Mouse (Mus musculus) testis, adult 2 months (tissue): ENCODE data around the gene Gm20388. TPM values are rescaled to one million over a fixed set of nuclear protein-coding genes. Genes with fewer than 3 reads are reported as not detected.

ENCODE experiments used
- H3K27ac ChIP-seq: fragments of 200-500 bp; 2 replicates; pipeline ENCODE4 v1.5.1; 2012; ENCODE audit warnings: low read depth, low read length; ENCODE audit not compliant: control insufficient read depth, insufficient read depth
- H3K27me3 ChIP-seq: fragments of 200-500 bp; 2 replicates; pipeline ENCODE4 v1.6.1; 2012; ENCODE audit warnings: mild to moderate bottlenecking, low read length, moderate library complexity; ENCODE audit not compliant: control insufficient read depth, insufficient read depth
- H3K36me3 ChIP-seq: fragments of 200-500 bp; 2 replicates; pipeline ENCODE4 v1.6.1; 2012; ENCODE audit warnings: mild to moderate bottlenecking, low read length; ENCODE audit not compliant: control insufficient read depth, insufficient read depth
- H3K4me1 ChIP-seq: fragments of 200-500 bp; 2 replicates; pipeline ENCODE4 v1.6.1; 2012; ENCODE audit warnings: low read length; ENCODE audit not compliant: control insufficient read depth, insufficient read depth
- H3K4me3 ChIP-seq: fragments of 200-500 bp; 2 replicates; pipeline ENCODE4 v1.5.1; 2012; ENCODE audit warnings: low read depth, mild to moderate bottlenecking, low read length, moderate library complexity, mixed read lengths; ENCODE audit not compliant: control insufficient read depth
- CTCF ChIP-seq: fragments of 200-500 bp; IDR thresholded peaks from 2 replicates; pipeline ENCODE4 v1.5.1; 2012; ENCODE audit warnings: low read depth, mild to moderate bottlenecking, inconsistent platforms, low read length, moderate library complexity; ENCODE audit not compliant: control insufficient read depth, insufficient read depth, insufficient replicate concordance
- POLR2A ChIP-seq: fragments of 200-500 bp; IDR thresholded peaks from 2 replicates; pipeline ENCODE4 v1.6.1; 2012; ENCODE audit warnings: low read depth, mild to moderate bottlenecking, inconsistent platforms, low read length, moderate library complexity; ENCODE audit not compliant: control insufficient read depth
- polyA plus RNA-seq: library from polyadenylated mRNA; depleted of rRNA; stranded (reverse); fragments of >200 nt; gene quantifications from 2 replicates; pipeline ENCODE4 v1.2.3, GENCODE M21; 2012

Gm20388 gene
- polyA plus RNA-seq, 1 experiment, result 5.6 TPM

- TF ChIP-seq POLR2A, result no peak
- TF ChIP-seq CTCF, result no peak
- Histone ChIP-seq H3K4me3 (no peak overlapping the region), H3K27me3 (no peaks in the 10 kb centered on the region; the same call in 1 of the 2 replicates), H3K36me3 (no peaks in the 10 kb centered on the region), H3K27ac (no peak overlapping the region), H3K4me1 (no peaks in the 10 kb centered on the region; the same call in 1 of the 2 replicates)
Measured at GRCm38 (mm10) chr8:121075936-121076335, 1165.3 kb downstream of the Gm20388 start.

DNA sequence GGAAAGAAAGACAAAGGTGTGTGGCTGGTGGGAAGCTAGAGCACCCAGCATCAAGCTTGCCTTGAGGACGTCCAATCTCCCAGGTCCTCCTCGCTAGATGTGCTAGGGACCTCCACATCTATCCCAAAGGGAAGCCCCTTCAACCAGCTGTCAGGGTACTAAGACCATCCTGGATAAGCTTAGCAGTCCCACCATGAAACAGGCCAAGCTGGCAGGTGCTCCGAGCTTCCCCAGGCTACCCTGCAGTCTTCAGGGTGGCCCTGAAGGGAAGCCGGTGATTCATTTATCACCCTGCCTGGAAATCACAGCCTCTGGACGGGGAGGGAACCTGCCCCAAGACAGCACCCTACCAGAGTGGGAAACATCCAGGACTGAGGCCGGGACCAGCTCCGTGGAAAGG is 1165.9 kb downstream of the Gm20388 start:
- TF ChIP-seq POLR2A (no peak), CTCF (no peak)
- Histone ChIP-seq H3K4me1 (no peaks in the 10 kb centered on the region; the same call in 1 of the 2 replicates), H3K4me3 (no peak overlapping the region), H3K27ac (no peak overlapping the region), H3K36me3 (no peaks in the 10 kb centered on the region), H3K27me3 (peaks cover 1% of the 10 kb centered on the region; the same call in 1 of the 2 replicates)

DNA sequence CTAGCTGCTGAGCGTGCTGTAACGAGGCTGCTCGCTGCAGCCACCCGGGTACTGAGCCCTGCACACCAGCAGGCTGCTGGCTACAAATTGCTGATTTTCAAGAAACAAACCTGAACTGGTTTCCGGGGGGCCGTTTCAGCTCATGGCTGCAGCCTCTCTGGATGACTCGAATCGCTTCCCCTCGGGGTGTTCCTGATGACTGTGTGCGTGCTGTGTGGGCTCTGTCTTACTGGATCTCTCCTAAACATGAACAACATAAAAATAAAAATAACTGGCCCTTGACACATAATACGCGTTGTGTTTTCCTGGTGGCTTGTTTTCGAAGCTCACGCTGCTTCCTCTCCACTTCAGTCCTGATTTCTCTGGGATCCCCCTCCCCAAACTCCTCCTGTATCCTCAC is 1168.1 kb downstream of the Gm20388 start:
- H3K27ac ChIP-seq, result no peak overlapping the region
- H3K27me3 ChIP-seq, result peaks cover 7% of the 10 kb centered on the region
- H3K4me1 ChIP-seq, result peaks cover 7% of the 10 kb centered on the region
- no peak for TF ChIP-seq POLR2A
- no peaks in the 10 kb centered on the region for H3K36me3 ChIP-seq
- no peak overlapping the region for H3K4me3 ChIP-seq

GRCm38 (mm10) chr8:121079201-121079600 is 1168.6 kb downstream of the Gm20388 start:
- H3K27ac ChIP-seq, result no peak overlapping the region
- peaks cover 7% of the 10 kb centered on the region for H3K4me1 ChIP-seq
- TF ChIP-seq CTCF (no peak), POLR2A (no peak)
- no peak overlapping the region for H3K4me3 ChIP-seq
- H3K27me3 ChIP-seq, result peaks cover 7% of the 10 kb centered on the region
- H3K36me3 ChIP-seq, result no peaks in the 10 kb centered on the region

GRCm38 (mm10) chr8:121079944-121080343 is 1169.3 kb downstream of the Gm20388 start:
- H3K4me3 ChIP-seq, result no peak overlapping the region
- H3K4me1 ChIP-seq, result peaks cover 10% of the 10 kb centered on the region
- H3K36me3 ChIP-seq, result no peaks in the 10 kb centered on the region
- H3K27me3 ChIP-seq, result peaks cover 7% of the 10 kb centered on the region
- no peak overlapping the region for H3K27ac ChIP-seq
- TF ChIP-seq CTCF, result no peak
- no peak for TF ChIP-seq POLR2A

- H3K36me3 ChIP-seq, result no peaks in the 10 kb centered on the region
Measured at GRCm38 (mm10) chr8:121080361-121081090, 1169.9 kb downstream of the Gm20388 start.

DNA sequence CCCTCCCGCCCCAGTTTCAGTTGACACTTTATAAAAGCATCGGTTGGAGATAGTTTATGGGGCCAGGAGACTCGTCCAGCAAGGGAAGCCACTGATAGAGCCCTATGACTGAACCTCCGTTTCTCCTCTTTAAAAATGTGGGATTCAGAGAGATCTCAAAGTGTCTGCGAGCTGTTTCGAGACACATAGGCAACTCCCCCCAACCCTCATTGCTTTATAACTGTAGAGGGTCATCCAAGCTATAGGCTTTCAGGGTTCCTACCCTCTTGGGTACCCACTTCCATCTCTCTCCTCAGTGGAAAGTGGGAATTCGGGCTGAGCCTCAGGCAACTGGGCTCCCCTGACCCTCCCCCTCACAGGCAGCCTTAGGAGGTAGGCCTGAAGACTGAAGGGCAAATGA is 1170.8 kb downstream of the Gm20388 start:
- Histone ChIP-seq H3K36me3 (no peaks in the 10 kb centered on the region), H3K27me3 (peaks cover 7% of the 10 kb centered on the region), H3K4me1 (peaks cover 10% of the 10 kb centered on the region), H3K27ac (no peak overlapping the region), H3K4me3 (no peak overlapping the region)
- TF ChIP-seq CTCF (no peak), POLR2A (no peak)

More at GRCm38 (mm10) chr8:121080361-121081090, 1169.9 kb downstream of the Gm20388 start:
- Histone ChIP-seq H3K27me3 (peaks cover 7% of the 10 kb centered on the region), H3K4me1 (peaks cover 10% of the 10 kb centered on the region), H3K4me3 (no peak overlapping the region), H3K27ac (no peak overlapping the region)
- no peak for TF ChIP-seq CTCF
- no peak for TF ChIP-seq POLR2A
